Mouse (Mus musculus): Measurements from ENCODE around the gene Gtf3c3. TPM values are rescaled to one million over a fixed set of nuclear protein-coding genes. Genes with fewer than 3 reads are reported as not detected.
A peak's percentile ranks its signal among the peaks of the same experiment; 100 is the strongest.

Gtf3c3 gene
- total and polyA plus RNA-seq, 2 experiments, result 2.7 to 19.5 TPM

GRCm38 (mm10) chr1:54452116-54452515 is 13.3 kb upstream of the Gtf3c3 start:
- DNase-seq (ENCODE audit: extremely low read depth, low read depth, low spot score), result no peak
- Histone ChIP-seq H3K79me2 (ENCODE audit: control insufficient read depth, insufficient read depth, low read length) (no peaks in the 10 kb centered on the region), H3K4me3 (ENCODE audit: insufficient read depth, low read depth, low read length) (no peak overlapping the region), H3K27me3 (ENCODE audit: control insufficient read depth, insufficient read depth, low read length) (no peaks in the 10 kb centered on the region; the same call in 1 of the 2 replicates), H3K36me3 (ENCODE audit: control insufficient read depth, insufficient read depth, low read length) (no peaks in the 10 kb centered on the region), H3K9ac (ENCODE audit: low read depth, low read length) (no peak overlapping the region), H3K4me1 (ENCODE audit: control insufficient read depth, insufficient read depth, low read length) (no peaks in the 10 kb centered on the region), H3K27ac (replicated peaks; ENCODE audit: insufficient read depth, low read depth, low read length) (no peak overlapping the region)
- 90% methylated on average over 2 of the region's 2 CpGs for WGBS
- TF ChIP-seq POLR2A (IDR thresholded peaks at IDR 0.05; ENCODE audit: extremely low read depth, insufficient read depth, low read length) (no peak), CTCF (IDR thresholded peaks at IDR 0.05; ENCODE audit: low read depth, low read length) (no peak)

- no peaks in the 10 kb centered on the region for H3K4me1 ChIP-seq (ENCODE audit: control insufficient read depth, insufficient read depth, low read length)
- no peak for TF ChIP-seq CTCF (IDR thresholded peaks at IDR 0.05; ENCODE audit: low read depth, low read length)
- no peak for TF ChIP-seq POLR2A (IDR thresholded peaks at IDR 0.05; ENCODE audit: extremely low read depth, insufficient read depth, low read length)
- H3K27me3 ChIP-seq (ENCODE audit: control insufficient read depth, insufficient read depth, low read length), result no peaks in the 10 kb centered on the region; the same call in 1 of the 2 replicates
- H3K36me3 ChIP-seq (ENCODE audit: control insufficient read depth, insufficient read depth, low read length), result no peaks in the 10 kb centered on the region
- WGBS, result 77% methylated on average over 4 of the region's 4 CpGs
- H3K27ac ChIP-seq (replicated peaks; ENCODE audit: insufficient read depth, low read depth, low read length), result no peak overlapping the region
- H3K79me2 ChIP-seq (ENCODE audit: control insufficient read depth, insufficient read depth, low read length), result no peaks in the 10 kb centered on the region
- no peak for DNase-seq (ENCODE audit: extremely low read depth, low read depth, low spot score)
- no peak overlapping the region for H3K4me3 ChIP-seq (ENCODE audit: insufficient read depth, low read depth, low read length)
- no peak overlapping the region for H3K9ac ChIP-seq (ENCODE audit: low read depth, low read length)
Measured at GRCm38 (mm10) chr1:54448833-54449232, 10.1 kb upstream of the Gtf3c3 start.

GRCm38 (mm10) chr1:54443641-54444040 is 4.9 kb upstream of the Gtf3c3 start:
- Histone ChIP-seq H3K27me3 (ENCODE audit: control insufficient read depth, insufficient read depth, low read length) (no peaks in the 10 kb centered on the region; the same call in 1 of the 2 replicates), H3K9ac (ENCODE audit: low read depth, low read length) (no peak overlapping the region), H3K4me1 (ENCODE audit: control insufficient read depth, insufficient read depth, low read length) (no peaks in the 10 kb centered on the region), H3K36me3 (ENCODE audit: control insufficient read depth, insufficient read depth, low read length) (no peaks in the 10 kb centered on the region), H3K4me3 (ENCODE audit: insufficient read depth, low read depth, low read length) (no peak overlapping the region), H3K79me2 (ENCODE audit: control insufficient read depth, insufficient read depth, low read length) (no peaks in the 10 kb centered on the region), H3K27ac (replicated peaks; ENCODE audit: insufficient read depth, low read depth, low read length) (no peak overlapping the region)
- TF ChIP-seq POLR2A (IDR thresholded peaks at IDR 0.05; ENCODE audit: extremely low read depth, insufficient read depth, low read length), result no peak
- no peak for TF ChIP-seq CTCF (IDR thresholded peaks at IDR 0.05; ENCODE audit: low read depth, low read length)
- no peak for DNase-seq (ENCODE audit: extremely low read depth, low read depth, low spot score)
- 60% methylated on average over 7 of the region's 7 CpGs for WGBS

GRCm38 (mm10) chr1:54439080-54439476 is 307 bp upstream of the Gtf3c3 start:
- Histone ChIP-seq H3K27me3 (ENCODE audit: control insufficient read depth, insufficient read depth, low read length) (no peaks in the 10 kb centered on the region), H3K4me3 (ENCODE audit: insufficient read depth, low read depth, low read length) (peak overlapping the region; percentile 83), H3K79me2 (ENCODE audit: control insufficient read depth, insufficient read depth, low read length) (no peaks in the 10 kb centered on the region), H3K27ac (replicated peaks; ENCODE audit: insufficient read depth, low read depth, low read length) (no peak overlapping the region), H3K36me3 (ENCODE audit: control insufficient read depth, insufficient read depth, low read length) (0 out of 2 replicates have a peak, but pooled peaks cover 2% of the 10 kb centered on the region), H3K9ac (ENCODE audit: low read depth, low read length) (no peak overlapping the region), H3K4me1 (ENCODE audit: control insufficient read depth, insufficient read depth, low read length) (no peaks in the 10 kb centered on the region; the same call in 1 of the 2 replicates)
- no peak for TF ChIP-seq POLR2A (IDR thresholded peaks at IDR 0.05; ENCODE audit: extremely low read depth, insufficient read depth, low read length)
- no peak for TF ChIP-seq CTCF (IDR thresholded peaks at IDR 0.05; ENCODE audit: low read depth, low read length)
- DNase-seq (ENCODE audit: extremely low read depth, low read depth, low spot score), result no peak
- whole genome bisulfite sequencing, result 59% methylated on average over 3 of the region's 3 CpGs

- Histone ChIP-seq H3K36me3 (ENCODE audit: control insufficient read depth, insufficient read depth, low read length) (peaks cover 65% of the 10 kb centered on the region), H3K27me3 (ENCODE audit: control insufficient read depth, insufficient read depth, low read length) (no peaks in the 10 kb centered on the region), H3K79me2 (ENCODE audit: control insufficient read depth, insufficient read depth, low read length) (no peaks in the 10 kb centered on the region), H3K4me3 (ENCODE audit: insufficient read depth, low read depth, low read length) (no peak overlapping the region), H3K9ac (ENCODE audit: low read depth, low read length) (no peak overlapping the region), H3K4me1 (ENCODE audit: control insufficient read depth, insufficient read depth, low read length) (no peaks in the 10 kb centered on the region), H3K27ac (replicated peaks; ENCODE audit: insufficient read depth, low read depth, low read length) (no peak overlapping the region)
- TF ChIP-seq CTCF (IDR thresholded peaks at IDR 0.05; ENCODE audit: low read depth, low read length) (no peak), POLR2A (IDR thresholded peaks at IDR 0.05; ENCODE audit: extremely low read depth, insufficient read depth, low read length) (no peak)
- 87% methylated on average over 4 of the region's 4 CpGs for WGBS
- no peak for DNase-seq (ENCODE audit: extremely low read depth, low read depth, low spot score)
Measured at GRCm38 (mm10) chr1:54422195-54422750, 16.5 kb downstream of the Gtf3c3 start.

GRCm38 (mm10) chr1:54421670-54422069 is 17.1 kb downstream of the Gtf3c3 start:
- Histone ChIP-seq H3K27me3 (ENCODE audit: control insufficient read depth, insufficient read depth, low read length) (no peaks in the 10 kb centered on the region), H3K79me2 (ENCODE audit: control insufficient read depth, insufficient read depth, low read length) (no peaks in the 10 kb centered on the region), H3K4me1 (ENCODE audit: control insufficient read depth, insufficient read depth, low read length) (no peaks in the 10 kb centered on the region), H3K36me3 (ENCODE audit: control insufficient read depth, insufficient read depth, low read length) (peaks cover 63% of the 10 kb centered on the region), H3K4me3 (ENCODE audit: insufficient read depth, low read depth, low read length) (no peak overlapping the region), H3K27ac (replicated peaks; ENCODE audit: insufficient read depth, low read depth, low read length) (no peak overlapping the region), H3K9ac (ENCODE audit: low read depth, low read length) (no peak overlapping the region)
- TF ChIP-seq POLR2A (IDR thresholded peaks at IDR 0.05; ENCODE audit: extremely low read depth, insufficient read depth, low read length) (no peak), CTCF (IDR thresholded peaks at IDR 0.05; ENCODE audit: low read depth, low read length) (no peak)
- WGBS, result 96% methylated on average over 3 of the region's 3 CpGs
- DNase-seq (ENCODE audit: extremely low read depth, low read depth, low spot score), result no peak
